Mouse (Mus musculus) cerebellum, adult 11-12 months (tissue): ENCODE measurements around the gene Slc26a11.

Experiments
- DNase-seq: peaks from one replicate; pipeline ENCODE4 v3.0.0; 2022

The Slc26a11 gene

DNA sequence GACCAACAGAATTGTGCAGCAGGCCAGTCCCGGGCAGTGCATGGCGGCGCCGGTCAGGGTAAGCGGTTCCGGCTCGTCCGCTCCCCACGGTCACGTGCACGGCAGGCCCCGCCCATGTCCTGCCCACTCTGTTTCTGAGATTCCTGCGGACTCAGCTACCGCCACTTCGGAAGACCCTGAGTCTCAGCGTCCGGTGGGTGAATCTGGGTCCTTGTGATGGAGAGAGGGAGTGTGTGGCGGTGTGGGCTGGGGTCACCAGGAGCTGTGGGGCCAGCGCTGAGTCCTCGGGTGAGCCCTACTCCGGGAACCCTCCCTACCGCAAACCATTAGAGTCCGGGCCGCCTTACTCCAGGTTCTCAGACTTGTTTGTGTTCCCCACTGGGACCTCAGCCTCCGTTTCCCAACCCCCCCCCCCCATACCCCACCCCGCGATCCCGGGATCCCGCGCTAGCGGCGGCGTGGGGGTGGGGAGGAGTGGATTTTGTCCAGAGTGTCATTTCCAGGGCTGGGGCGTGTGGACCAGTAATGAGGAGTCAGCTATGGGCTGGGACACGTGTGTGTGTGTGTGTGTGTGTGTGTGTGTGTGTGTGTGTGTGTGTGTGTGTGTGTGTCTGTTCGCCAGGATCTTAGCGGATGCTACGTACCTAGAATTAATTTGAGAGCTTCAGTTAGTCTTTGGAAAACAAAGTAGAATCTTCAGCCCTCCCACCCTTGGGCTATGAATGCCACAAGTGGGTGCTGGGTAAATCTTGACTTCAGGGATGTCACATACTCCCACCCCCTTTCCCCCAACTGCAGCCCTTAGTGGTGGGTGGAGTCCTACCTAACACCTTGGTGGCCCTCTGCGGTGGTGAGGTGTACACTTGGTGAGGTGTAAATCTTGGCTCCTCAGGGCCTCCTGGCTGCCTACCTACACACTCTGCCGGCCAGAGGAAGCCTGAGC is at the start of gene Slc26a11, which contains the start of gene Sgsh:
Gene Slc26a11, plus strand, starts transcription at position 115 of the 943 bp plus-strand sequence.
Gene Sgsh, minus strand, starts transcription at position 94 of the 943 bp plus-strand sequence.
- DNase-seq: peak; percentile 78

DNA sequence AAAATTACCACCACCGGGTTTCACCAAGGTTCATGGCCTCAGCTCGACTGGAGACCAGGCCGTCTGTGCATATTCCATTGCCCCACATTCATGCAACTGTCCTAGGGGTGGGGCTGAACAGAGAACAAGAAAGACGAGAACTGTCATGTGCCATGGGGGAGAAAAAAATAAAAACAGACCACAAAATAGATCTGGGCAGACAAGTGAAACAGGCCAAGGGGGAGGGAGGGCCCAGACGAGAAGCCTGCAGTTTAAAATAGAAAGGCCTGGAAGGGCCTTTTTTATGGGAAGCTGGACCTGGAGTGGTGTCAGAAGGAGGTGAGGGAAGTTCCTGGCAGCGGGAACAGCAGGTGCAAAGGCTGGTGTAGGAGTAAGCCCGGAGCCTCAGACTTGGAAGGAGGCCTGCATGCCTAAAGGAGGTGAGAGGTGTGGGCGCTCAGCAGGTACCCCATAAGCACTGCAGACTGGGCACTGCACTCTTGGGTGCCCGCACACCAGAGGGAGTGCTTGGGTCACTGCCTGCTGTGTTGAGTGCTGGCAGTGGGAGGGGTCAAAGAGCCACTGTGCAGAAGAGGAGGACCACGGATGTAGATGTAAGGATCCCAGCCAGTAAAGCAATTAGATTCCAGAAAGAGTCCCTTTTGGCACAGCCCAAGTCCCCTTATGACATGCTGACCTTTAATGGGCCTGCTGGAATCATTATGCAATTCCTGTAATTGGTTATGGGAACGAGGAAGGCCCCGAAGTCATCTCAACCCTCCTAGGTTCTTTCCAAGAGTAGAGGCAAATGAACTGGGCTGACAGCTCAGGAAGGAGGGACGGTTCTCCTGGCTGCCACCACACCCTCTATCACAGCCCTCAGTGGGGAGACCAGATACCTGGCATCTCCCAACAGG is 48.3 kb upstream of the Slc26a11 start:
- no peak for DNase-seq

DNA sequence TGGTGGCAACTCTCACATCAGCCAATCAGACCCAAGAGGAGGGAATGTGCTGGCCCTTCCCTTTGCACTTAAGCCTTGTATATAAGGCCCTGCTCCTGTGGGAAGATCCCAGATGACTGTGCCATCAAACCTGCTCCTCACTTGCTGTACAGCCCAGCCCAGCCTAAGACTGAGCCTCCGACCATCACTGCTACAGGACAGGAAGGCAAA is 47.8 kb upstream of the Slc26a11 start, which contains the start of gene Card14:
Gene Card14, plus strand, starts transcription at position 111 of the 210 bp plus-strand sequence.
- no peak for DNase-seq

DNA sequence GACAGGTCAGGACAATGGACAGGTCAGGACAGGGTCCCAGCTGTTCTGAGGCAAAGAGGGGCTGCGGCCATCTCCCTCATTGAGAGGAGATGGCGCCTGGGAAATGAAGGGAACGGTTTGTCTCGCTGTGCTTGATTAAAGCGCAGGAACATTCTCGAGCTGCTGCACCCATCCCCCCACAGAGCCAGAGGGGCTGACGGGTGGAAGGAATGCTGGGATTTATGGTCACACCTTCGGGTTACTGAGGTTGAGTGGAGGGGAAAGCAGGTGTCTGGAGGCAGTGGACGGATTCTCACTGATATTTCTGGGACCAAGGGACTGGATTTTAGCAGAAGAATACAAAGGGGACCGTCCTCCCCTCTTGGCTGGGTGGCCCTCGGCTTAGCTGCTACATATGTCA is 47.4 kb upstream of the Slc26a11 start:
- DNase-seq: no peak

DNA sequence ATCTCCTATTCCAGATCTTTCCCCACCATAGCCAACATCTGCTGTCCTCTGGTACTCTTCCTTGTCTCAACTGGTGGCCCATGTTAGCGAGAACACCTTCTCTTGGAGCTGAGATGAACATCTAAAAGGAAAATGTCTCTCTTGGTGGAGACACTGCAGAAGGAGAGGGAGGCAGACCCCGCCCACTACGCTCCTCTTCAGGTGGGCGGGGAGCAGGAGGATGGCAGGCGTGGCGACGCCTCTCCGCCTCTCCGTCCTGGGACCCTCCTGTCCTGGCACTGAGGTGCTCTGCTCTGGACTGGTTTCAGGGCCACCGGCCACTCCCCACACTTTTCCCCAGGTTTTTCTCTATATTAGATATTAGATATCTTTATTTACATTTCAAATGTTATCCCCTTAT is 44.7 kb upstream of the Slc26a11 start:
- no peak for DNase-seq

DNA sequence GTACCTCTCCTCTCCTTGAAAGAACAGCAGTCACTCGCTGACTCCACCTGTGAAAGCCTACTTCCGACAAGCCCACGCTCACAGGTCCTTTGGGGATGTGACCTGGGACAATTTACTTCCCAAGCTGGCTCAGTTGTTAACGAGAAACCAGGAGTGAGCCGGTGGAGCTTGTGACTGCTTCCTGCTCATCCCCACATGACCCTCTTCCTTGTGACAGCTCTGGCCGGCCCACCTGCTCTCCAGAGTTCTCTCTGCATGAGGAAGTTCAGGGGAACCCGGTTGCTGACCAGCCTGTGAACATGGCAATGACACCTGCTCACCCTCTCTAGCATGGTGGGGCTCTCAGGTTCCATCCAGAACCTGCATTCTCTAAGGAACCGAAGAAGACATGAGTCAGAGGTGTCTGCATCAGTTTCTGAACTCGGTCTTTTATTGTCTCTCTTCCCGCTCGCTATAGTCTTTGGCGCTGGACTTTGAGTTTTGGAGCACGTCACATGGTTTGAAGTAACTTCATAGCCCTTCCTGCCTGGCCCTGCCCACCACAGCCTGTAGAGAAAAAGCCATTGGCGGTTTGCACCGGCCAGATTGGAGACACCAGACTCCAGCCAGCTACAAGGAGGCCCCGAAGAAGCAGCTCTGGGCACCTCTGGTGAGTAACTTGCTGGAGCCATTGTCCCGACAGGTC is 41.0 kb upstream of the Slc26a11 start:
- no peak for DNase-seq

DNA sequence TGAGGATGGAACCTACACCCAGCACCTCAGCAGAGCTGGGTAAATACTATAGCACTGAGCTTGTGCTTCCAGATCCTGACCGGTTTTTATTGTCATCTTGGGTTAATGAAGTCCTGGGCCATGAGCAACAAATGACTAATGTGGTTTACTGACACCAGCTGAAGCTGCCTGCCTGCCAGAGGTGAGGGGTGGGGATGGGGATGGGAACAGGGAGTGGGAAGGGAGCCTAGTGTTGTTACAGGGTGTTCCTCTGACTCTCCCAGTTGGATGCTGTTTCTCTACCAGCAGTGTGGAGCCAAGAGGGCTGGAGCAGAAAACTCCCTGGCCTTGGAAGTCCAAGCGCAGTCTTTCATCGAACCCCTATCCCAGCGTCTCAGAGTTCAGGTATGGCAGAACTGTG is 38.6 kb upstream of the Slc26a11 start:
- DNase-seq: no peak

DNA sequence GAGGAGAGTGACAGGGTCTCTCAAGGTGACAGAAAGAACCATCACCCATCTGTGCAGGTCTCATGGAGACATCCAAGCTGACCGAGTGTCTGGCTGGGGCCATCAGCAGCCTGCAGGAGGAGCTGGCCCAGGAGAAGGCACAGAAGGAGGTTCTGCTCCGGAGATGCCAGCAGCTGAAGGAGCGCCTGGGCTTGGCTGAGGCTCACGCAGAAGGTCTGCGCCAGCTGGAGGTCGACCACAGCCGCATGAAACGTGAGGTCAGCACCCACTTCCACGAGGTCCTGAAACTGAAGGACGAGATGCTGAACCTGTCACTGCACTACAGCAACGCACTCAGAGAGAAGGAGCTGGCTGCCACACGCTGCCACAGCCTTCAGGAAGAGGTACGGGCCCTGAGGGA is 32.8 kb upstream of the Slc26a11 start:
- peak; percentile 36 for DNase-seq

DNA sequence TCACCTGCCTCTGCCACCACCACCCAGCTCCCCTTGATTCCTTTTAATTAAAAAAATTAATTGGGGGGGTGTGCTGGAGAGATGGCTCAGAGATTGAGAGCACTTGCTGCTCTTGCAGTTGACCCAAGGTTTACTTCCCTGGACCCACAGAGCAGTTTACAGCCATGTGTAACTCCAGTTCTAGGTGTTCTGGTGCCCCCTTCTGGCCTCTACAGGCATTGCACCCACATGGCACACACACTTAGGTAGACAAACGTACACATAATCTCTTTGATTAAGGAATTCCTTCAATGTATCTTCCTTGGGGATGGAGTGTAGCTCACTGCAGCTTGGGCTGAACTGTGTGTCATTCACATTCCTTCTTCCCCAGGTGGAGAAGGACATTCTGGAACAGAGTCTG is 30.3 kb upstream of the Slc26a11 start:
- DNase-seq: no peak

DNA sequence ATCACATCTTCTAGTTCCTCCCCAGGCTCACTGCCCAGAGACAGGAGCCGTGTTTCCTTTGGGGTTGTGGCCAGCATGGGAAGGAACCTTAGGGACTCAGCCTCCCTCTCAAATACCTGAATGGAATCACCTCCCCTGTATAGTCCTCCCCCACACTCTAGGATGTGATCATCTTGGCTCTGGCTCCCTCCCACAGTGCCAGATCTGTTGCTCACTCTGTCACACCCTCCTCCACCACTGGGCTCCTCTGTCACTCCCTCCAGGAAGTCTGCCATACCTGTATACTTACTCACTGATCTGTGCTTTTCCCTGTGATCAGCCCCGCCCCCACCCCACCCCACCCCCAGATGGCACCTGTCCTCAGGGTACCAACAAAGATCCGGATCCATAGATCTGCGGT is 24.8 kb upstream of the Slc26a11 start:
- no peak for DNase-seq

DNA sequence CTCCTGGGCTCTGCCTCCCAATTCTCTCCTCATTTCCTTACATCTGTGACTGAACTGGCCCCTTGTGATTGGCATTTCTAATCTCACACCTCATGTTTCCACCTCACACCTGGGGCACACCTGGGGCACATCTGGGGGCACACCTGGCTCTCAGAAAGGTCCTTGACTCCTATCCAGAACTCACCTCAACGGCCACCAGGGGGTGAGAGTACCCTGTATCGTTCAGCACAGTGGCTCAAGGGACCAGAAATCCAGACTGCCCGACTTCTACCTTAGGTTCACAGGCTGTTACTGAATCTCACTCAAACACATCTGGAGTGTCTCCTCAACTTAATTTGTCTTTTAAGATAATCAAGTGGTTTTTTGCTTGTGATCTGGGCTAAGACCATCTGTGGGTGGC is 23.4 kb upstream of the Slc26a11 start:
- no peak for DNase-seq

DNA sequence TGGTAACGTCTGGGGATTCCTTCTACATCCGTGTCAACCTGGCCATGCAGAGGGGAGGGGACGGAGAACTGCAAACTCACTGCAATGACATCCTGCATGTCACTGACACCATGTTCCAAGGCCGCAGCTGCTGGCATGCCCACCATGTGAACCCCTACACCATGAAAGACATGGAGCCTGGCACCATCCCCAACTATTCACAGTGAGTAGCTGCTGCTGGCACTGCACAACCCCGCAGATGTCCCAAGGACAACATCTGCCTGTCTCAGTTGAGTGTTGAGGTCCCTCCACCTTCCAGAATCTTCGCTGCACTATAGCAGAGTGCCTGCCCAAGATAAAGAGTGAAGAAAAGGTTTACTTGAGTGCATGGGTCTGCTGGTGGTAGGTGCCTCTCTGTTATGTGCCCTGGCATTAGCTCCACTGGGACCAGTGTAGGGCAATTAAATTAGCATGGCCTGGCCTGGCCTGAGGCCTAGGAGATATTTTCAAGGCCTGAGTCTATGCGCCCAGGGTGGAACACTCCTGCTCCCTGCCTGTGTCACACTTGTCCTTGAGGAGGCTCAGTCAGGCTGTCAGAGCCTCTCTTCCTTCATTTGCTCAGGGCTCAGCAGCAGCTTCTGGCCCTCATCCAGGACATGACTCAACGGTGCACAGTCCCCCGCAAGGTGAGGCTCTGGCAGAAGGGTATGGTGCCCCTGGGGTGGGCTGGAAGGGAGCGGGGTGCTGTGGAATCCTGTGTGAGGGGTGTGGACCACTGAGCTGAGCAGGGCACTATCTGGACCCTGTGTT is 16.9 kb upstream of the Slc26a11 start:
- no peak for DNase-seq

DNA sequence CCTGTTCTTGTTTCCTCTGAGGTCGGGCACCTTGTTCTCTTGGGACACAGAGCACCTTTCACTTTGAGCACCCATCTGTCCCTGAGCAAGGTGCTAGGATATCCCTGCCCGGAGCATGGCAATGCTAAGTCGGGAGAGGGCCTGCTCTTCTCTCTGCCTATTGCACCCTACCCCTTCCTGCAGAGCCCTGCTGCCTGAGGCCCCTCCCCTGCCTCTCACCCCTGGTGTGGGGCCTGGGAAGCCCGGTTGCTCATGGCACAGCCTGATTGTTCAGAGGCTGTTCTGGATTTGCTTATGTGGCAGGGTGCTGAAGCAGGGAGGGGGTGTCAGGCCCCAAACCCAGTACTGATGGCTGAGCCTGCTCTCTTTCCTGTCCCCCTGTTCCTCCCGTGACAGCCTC is 16.2 kb upstream of the Slc26a11 start:
- DNase-seq: no peak

DNA sequence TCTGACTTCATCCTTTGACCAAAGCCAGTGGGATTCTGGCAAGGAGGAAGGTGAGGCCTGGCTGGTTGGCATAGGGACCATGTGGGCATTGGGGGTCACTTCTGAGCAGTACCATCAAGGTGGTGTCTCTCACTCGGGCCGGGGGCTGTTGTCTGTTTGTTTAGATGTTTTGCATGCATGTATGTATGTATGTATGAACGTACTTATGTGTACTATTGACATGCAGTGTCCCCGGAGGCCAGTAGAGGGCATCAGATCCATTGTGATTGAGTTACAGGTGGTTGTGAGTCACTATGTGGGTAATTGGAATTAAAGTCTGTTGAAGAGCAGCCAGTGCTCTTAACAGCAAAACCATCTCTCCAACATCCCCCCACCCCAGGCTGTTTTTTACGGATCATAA is 15.7 kb upstream of the Slc26a11 start:
- DNase-seq: peak; percentile 47

DNA sequence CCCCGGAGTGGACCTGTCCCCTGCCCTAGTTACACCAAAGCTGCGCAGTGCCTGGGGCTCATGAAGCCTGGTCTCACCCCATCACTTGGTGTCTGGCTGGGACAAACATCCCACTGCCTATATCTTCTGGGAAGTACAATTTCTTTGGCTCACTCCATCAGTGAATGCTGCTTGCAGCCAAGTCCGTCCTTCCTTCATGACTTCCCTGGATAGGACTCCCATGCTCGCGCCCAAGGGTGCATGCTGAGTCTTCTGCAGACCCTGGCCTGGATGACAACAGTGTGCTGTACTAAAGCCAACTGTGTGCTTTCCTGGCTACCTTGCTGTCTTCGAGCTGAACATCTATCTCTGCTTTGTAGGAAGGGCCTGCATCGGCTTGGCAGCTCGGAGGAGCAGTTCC is 11.2 kb upstream of the Slc26a11 start:
- no peak for DNase-seq

DNA sequence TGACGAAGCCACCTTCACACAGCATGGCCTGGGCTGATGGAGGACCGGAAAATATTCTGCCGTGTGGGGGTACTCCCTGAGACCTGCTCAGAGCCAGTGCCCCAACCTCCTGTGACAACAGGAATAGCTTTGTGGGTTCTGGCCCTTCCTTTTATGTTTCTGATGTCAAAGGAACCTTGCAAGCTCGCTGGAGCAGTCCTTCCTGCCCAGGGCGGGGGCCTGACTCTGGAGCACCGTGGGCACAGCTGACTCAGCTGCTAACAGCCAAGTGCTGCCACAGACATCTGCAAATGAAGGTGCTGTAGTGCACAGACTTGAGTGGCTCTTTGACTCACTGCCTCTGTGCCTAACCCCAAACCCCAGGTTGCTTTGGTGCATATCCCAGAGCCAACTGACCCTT is 10.5 kb upstream of the Slc26a11 start:
- no peak for DNase-seq

DNA sequence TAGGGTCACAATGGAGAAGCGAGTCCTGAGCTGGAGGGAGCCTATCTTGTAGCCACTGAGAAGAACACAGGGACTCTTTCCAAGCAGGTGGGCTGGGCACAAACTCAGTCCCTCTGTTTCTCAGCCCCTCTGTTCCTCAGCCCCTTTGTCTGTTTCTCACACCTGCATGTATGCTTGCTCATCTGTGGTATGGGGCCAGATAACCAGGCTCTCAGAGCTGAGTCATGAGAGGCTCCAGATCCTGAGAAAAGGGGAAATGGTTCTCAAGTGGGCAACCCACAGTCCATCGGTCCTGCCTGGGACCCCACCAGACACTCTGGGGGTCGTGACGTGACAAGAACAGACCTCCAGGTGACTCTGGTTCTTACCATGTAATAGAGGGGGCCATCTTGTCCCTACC is 8.2 kb upstream of the Slc26a11 start:
- DNase-seq: no peak

DNA sequence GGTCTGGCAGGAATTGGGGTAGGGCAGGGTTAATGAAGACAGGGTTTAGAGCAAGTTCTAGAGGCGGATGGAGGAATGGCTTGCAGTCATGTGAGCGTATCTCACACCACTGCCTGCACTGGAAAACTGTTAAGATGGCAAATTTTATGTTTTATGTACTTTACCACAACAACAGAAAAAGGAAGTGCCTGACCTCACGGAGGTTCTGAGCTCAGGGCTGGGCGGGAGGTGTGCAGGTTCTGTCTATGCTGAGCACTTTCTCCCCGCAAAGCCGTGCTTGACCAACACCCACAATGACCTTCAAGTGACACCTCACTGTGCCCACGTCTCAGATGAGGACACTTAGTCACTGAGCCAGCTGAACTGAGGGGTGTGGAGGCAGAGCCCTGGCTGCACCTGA is 3.2 kb upstream of the Slc26a11 start:
- no peak for DNase-seq

DNA sequence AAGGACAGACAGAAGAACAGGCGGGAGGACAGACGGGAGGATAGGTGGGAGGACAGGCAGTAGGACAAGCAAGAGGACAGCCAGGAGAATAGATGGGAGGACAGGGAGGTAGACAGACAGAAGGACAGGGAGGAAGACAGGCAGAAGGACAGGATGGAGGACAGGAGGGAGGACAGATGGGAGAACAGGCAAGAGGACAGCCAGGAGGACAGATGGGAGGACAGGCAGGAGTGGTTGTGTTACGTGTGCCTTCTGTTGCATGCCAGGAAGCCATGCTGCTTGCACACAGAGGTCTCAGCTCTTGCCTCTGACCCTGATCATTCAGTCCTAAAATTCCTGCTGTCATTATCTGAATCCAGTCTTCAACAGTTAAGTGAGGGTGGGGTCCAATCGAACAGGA is 1.4 kb upstream of the Slc26a11 start:
- DNase-seq: peak; percentile 46

DNA sequence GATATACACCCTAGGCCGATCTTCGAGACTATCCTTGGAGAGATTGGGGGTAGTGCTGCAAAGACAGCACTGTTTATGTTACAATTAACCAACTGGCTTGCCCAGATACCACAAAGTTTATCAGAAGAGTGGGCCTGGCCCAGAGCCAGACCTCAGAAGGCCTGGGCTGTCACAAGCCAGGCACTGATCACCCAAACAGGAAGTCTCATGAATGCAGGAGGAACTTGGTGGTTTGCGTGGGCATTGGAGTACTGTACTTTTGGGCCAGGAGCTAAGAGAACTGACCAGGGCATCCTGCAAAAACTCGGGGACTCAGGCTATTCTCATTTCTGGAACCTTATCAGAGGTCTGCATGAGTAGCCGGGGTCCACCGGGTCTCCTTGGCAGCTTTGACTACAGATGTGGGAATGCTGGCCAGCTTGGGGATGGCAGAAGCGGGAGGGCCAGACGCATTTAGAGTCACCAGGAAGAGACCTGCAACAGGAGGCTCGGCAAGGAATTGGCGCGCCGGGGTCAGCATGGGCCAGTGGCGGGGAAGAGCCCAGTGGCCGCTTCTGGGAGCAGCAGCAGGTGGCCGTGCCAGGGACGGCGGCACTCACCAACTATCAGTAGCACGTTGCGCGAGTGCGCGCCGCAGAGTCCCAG is 437 bp upstream of the Slc26a11 start:
- peak; percentile 34 for DNase-seq

DNA sequence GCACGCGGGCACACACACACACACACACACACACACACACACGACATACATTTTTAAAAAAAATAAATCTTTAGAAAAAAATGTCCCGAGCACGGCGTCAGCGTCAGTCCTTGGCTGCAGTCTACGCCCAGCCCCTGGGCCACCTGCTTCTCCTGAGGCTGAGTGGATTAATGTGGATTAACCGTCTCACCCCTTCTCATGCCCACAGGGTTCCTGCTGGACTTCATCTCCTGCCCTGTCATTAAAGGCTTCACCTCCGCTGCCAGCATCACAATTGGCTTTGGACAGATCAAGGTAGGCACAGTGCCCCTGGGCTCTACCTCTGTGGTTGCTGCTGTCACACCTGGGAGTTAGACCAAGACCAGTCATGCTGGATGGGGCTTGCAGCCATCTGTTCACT is 3.7 kb downstream of the Slc26a11 start:
- DNase-seq: no peak
